Mouse (Mus musculus) v-Abl transformed pro-B cells (cell line): Measurements from ENCODE around the gene Thsd7b.
"Not testable (repeated sequence)": the region's sequence is repeated elsewhere in the genome, so short reads cannot be mapped to it uniquely, and the experiment has no call there.

Source experiments
- in situ Hi-C, 2 experiments: fragments of 400-800 bp; cut with MboI; formaldehyde crosslinking; loops; one replicate each; pipeline ENCODE4 v1.15.1; 2025; ENCODE audit not compliant: unreplicated experiment in 2 of 2

Gene Thsd7b

GRCm38 (mm10) chr1:129619440-129620301 is 346.6 kb downstream of the Thsd7b start:
- in situ Hi-C loops = no loop called here

- in situ Hi-C loops = no loop called here
These were observed 351.4 kb downstream of the Thsd7b start for GRCm38 (mm10) chr1:129624519-129624918.

- in situ Hi-C loops = no loop called here
These were observed 362.0 kb downstream of the Thsd7b start for GRCm38 (mm10) chr1:129635146-129635545.

- in situ Hi-C loops = no loop called here
These were observed 371.3 kb downstream of the Thsd7b start for GRCm38 (mm10) chr1:129644252-129644861.

GRCm38 (mm10) chr1:129651448-129651847 is 378.3 kb downstream of the Thsd7b start:
- in situ Hi-C loops = not testable (repeated sequence)

GRCm38 (mm10) chr1:129658045-129658444 is 384.9 kb downstream of the Thsd7b start:
- in situ Hi-C loops = no loop called here

GRCm38 (mm10) chr1:129675878-129676277 is 402.8 kb downstream of the Thsd7b start:
- in situ Hi-C loops = no loop called here

- in situ Hi-C loops = no loop called here
These were observed 405.7 kb downstream of the Thsd7b start for GRCm38 (mm10) chr1:129678851-129679250.

GRCm38 (mm10) chr1:129705701-129706100 is 432.6 kb downstream of the Thsd7b start:
- in situ Hi-C loops = no loop called here

GRCm38 (mm10) chr1:129712706-129713105 is 439.6 kb downstream of the Thsd7b start:
- in situ Hi-C loops = no loop called here

GRCm38 (mm10) chr1:129713571-129713970 is 440.5 kb downstream of the Thsd7b start:
- in situ Hi-C loops = no loop called here

- in situ Hi-C loops = no loop called here
These were observed 446.5 kb downstream of the Thsd7b start for GRCm38 (mm10) chr1:129719592-129719991.

GRCm38 (mm10) chr1:129731991-129732390 is 458.9 kb downstream of the Thsd7b start:
- in situ Hi-C loops = no loop called here

GRCm38 (mm10) chr1:129747595-129747994 is 474.5 kb downstream of the Thsd7b start:
- in situ Hi-C loops = no loop called here

GRCm38 (mm10) chr1:129756548-129757240 is 483.6 kb downstream of the Thsd7b start:
- in situ Hi-C loops = no loop called here

GRCm38 (mm10) chr1:129759003-129759402 is 485.9 kb downstream of the Thsd7b start:
- in situ Hi-C loops = no loop called here

- in situ Hi-C loops = no loop called here
These were observed 488.1 kb downstream of the Thsd7b start for GRCm38 (mm10) chr1:129761234-129761633.

- in situ Hi-C loops = no loop called here
These were observed 491.6 kb downstream of the Thsd7b start for GRCm38 (mm10) chr1:129764748-129765147.

GRCm38 (mm10) chr1:129777055-129777454 is 504.0 kb downstream of the Thsd7b start:
- in situ Hi-C loops = no loop called here

GRCm38 (mm10) chr1:129779506-129779905 is 506.4 kb downstream of the Thsd7b start:
- in situ Hi-C loops = no loop called here

- in situ Hi-C loops = no loop called here
These were observed 507.5 kb downstream of the Thsd7b start for GRCm38 (mm10) chr1:129780589-129780988.
